Mouse (Mus musculus) heart, postnatal 0 days (tissue): ENCODE results near the gene Aldh9a1.

Source experiments
- CTCF ChIP-seq: IDR thresholded peaks from 2 replicates; pipeline ENCODE4 v1.5.1; 2016; ENCODE audit warnings: antibody characterized with exemption, control low read depth, low read depth
- EP300 ChIP-seq: IDR thresholded peaks from 2 replicates; pipeline ENCODE4 v1.6.1; 2016; ENCODE audit warnings: antibody characterized with exemption, low read depth

DNA sequence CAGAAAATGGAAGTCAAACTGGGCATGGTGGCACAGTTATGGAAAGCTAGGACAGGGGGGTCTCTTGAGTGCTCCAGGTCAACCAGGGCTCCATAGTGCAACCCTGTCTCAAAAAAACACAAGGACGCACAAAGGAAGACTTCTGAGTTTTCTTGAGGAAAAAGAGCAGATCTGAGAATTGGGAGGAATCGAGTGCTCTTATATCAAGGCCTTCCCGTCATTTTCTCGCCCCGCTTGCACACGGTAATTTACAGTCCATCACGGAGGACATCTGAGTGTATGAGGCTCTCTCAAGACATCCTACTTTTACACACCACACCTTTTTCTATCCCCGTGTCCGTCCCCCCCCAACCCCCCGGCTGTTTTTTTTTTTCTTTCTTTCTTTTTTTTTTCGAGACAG is 42.1 kb upstream of the Aldh9a1 start:
- TF ChIP-seq CTCF, result no peak
- TF ChIP-seq EP300, result no peak
